Mouse (Mus musculus): ENCODE measurements around the gene Dop1b.

DNA sequence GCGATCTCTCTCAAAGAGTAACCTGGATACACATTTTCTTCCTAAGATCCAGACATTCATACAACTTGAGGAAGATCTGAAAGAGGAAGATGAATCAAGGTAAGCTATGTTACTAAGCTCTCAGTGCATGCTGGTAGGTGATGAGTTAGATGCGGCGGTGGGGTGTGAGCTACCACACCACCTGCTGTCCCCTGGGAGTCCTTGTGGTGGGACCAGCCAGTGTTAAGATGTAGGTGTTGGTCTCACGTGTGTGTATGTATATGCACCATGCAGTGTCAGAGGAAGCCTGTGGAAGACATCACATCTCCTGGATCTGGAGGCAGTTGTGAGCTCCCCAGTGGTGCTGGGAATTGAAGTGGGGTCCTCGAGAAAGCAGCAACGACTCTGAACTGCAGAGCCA lies 95.5 kb downstream of the Dop1b start:
- TF ChIP-seq EP300 (IDR thresholded peaks at IDR 0.05; ENCODE audit: low read length) (no peak; the same call in 1 of the 2 replicates), CTCF (conservative IDR thresholded peaks at IDR 0.05 in 1 of 2, IDR thresholded peaks at IDR 0.05 in 1 of 2; ENCODE audit: low read depth in 2 of 2, low read length in 2 of 2) (no peak)
